Mouse (Mus musculus): ENCODE results near the gene Acot3.

- no peak for TF ChIP-seq MAX (IDR thresholded peaks at IDR 0.05; ENCODE audit: low read length)
- TF ChIP-seq CHD2 (IDR thresholded peaks at IDR 0.05; ENCODE audit: low read length): no peak
- no peak for TF ChIP-seq USF1 (IDR thresholded peaks at IDR 0.05; ENCODE audit: low read depth, low read length)
- TF ChIP-seq JUND (conservative IDR thresholded peaks at IDR 0.05; ENCODE audit: low read depth, low read length): no peak
- TF ChIP-seq CTCF (conservative IDR thresholded peaks at IDR 0.05 in 1 of 2, IDR thresholded peaks at IDR 0.05 in 1 of 2; ENCODE audit: low read depth in 2 of 2, low read length in 2 of 2): no peak
- TF ChIP-seq POLR2A (IDR thresholded peaks at IDR 0.05; ENCODE audit: low read depth, low read length): no peak
- TF ChIP-seq E2F4 (IDR thresholded peaks at IDR 0.05; ENCODE audit: insufficient replicate concordance, low read depth, low read length): no peak
- TF ChIP-seq ZNF384 (IDR thresholded peaks at IDR 0.05; ENCODE audit: low read depth, low read length): no peak
- TF ChIP-seq HCFC1 (IDR thresholded peaks at IDR 0.05; ENCODE audit: low read depth, low read length): no peak
- no peak for TF ChIP-seq CHD1 (IDR thresholded peaks at IDR 0.05; ENCODE audit: low read depth, low read length)
- no peak for TF ChIP-seq ELF1 (IDR thresholded peaks at IDR 0.05; ENCODE audit: low read depth, low read length)
- no peak for TF ChIP-seq BHLHE40 (IDR thresholded peaks at IDR 0.05; ENCODE audit: low read depth, low read length)
- TF ChIP-seq GABPA (IDR thresholded peaks at IDR 0.05; ENCODE audit: insufficient replicate concordance, low read depth, low read length): no peak
These were observed 31.9 kb downstream of the Acot3 start for GRCm38 (mm10) chr12:84083842-84084241.
